Mouse (Mus musculus) stomach, postnatal 0 days (tissue): ENCODE measurements at regions not wholly inside any gene's neighbourhood (a gene's known extent, or its start where the extent isn't known, plus 50 kb on each side); places are given as distances from the start of the nearest gene placed in this dataset.

Experiments
- CTCF ChIP-seq: IDR thresholded peaks from 2 replicates; pipeline ENCODE4 v1.5.1; 2016; ENCODE audit warnings: antibody characterized with exemption, low read depth, mild to moderate bottlenecking, moderate library complexity
- EP300 ChIP-seq: optimal IDR thresholded peaks from 2 replicates; pipeline ENCODE3; 2016; ENCODE audit warnings: antibody characterized with exemption

GRCm38 (mm10) chr6:147953753-147954152 is 93.3 kb upstream of the Far2 start:
- TF ChIP-seq CTCF (no peak), EP300 (no peak)
